Mouse (Mus musculus) stomach, postnatal 0 days (tissue): ENCODE results near the gene Ccdc194. TPM values are rescaled to one million over a fixed set of nuclear protein-coding genes. Genes with fewer than 3 reads are reported as not detected.

Experiments used
- ATAC-seq: fragments of 200-750 bp; cut with Nextera tagmentation; 2 replicates; pipeline ENCODE4 v1.8.0; 2017; ENCODE audit not compliant: low FRiP score, low TSS enrichment
- DNase-seq: peaks from one replicate; pipeline ENCODE4 v3.0.0-alpha.2; 2016; ENCODE audit warnings: low spot score
- H3K27ac ChIP-seq: fragments of 300-500 bp; sonication (generic); replicated peaks from 2 replicates; pipeline ENCODE4 v1.5.1; 2014; ENCODE audit warnings: mild to moderate bottlenecking, control low read depth
- H3K27me3 ChIP-seq: fragments of 300-500 bp; sonication (generic); 2 replicates; pipeline ENCODE4 v1.6.1; 2014; ENCODE audit warnings: low read length; ENCODE audit not compliant: control insufficient read depth, insufficient read depth
- H3K36me3 ChIP-seq: fragments of 300-500 bp; sonication (generic); 2 replicates; pipeline ENCODE4 v1.6.1; 2014; ENCODE audit warnings: low read length, mixed read lengths; ENCODE audit not compliant: control insufficient read depth, insufficient read depth
- H3K4me1 ChIP-seq: fragments of 300-500 bp; sonication (generic); replicated peaks from 2 replicates; pipeline ENCODE4 v1.6.1; 2014; ENCODE audit warnings: antibody characterized with exemption; ENCODE audit not compliant: control insufficient read depth, insufficient read depth
- H3K4me2 ChIP-seq: fragments of 300-500 bp; sonication (generic); replicated peaks from 2 replicates; pipeline ENCODE4 v1.6.1; 2014; ENCODE audit warnings: low read depth, mild to moderate bottlenecking, control low read depth, moderate library complexity
- H3K4me3 ChIP-seq: fragments of 300-500 bp; sonication (generic); 2 replicates; pipeline ENCODE4 v1.5.1; 2014; ENCODE audit warnings: low read depth, low read length, control low read depth
- H3K9ac ChIP-seq: fragments of 300-500 bp; sonication (generic); 2 replicates; pipeline ENCODE4 v1.6.1; 2014; ENCODE audit warnings: mild to moderate bottlenecking, low read length, control low read depth, mixed read lengths
- H3K9me3 ChIP-seq: fragments of 300-500 bp; sonication (generic); 2 replicates; pipeline ENCODE4 v1.6.1; 2016; ENCODE audit warnings: low read length; ENCODE audit not compliant: control insufficient read depth
- CTCF ChIP-seq: IDR thresholded peaks from 2 replicates; pipeline ENCODE4 v1.5.1; 2016; ENCODE audit warnings: antibody characterized with exemption, low read depth, mild to moderate bottlenecking, moderate library complexity
- EP300 ChIP-seq: optimal IDR thresholded peaks from 2 replicates; pipeline ENCODE3; 2016; ENCODE audit warnings: antibody characterized with exemption
- WGBS: fragments of 180-500 bp; shearing (Covaris S2); extraction: QIAGEN DNeasy Blood & Tissue Kit; methylation state at CpG from one replicate; pipeline ENCODE4 v1.1.7; 2014; 5-methylcytosine and 5-hydroxymethylcytosine counted together
- polyA plus RNA-seq: library from polyadenylated mRNA; unstranded; fragments of >200 nt; fragmentation: Nextera tagmentation; extraction: Ambion mirVana; gene quantifications from 2 replicates; pipeline ENCODE4 v1.2.1, GENCODE M21; 2015

Ccdc194 gene
- polyA plus RNA-seq, 1 experiment from 2014 or later = 0.29 TPM

DNA sequence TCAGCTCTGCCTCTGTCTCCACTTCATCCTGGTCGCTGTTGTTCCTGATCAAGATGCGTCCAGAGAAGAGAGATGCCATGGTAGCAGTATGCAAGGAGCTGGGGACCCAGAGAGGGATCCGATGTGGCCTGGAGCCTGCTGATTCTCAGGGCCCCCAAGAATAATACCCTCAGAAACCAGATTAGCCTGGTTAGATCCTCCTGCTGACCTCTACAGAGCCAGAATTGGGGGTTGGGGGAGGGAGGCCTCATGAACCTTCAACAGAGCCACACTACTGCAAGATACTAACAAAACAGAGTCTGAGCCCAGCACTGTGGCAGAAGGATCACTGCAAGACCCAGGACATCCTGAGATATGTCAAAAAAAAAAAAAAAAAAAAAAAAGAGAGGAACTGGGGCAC, 41.0 kb upstream of the Ccdc194 start, which contains the start of gene Nxnl1:
TSS of gene Nxnl1 (minus strand) at position 101 of the 400 bp plus-strand sequence.
- 0 out of 2 replicates have a peak, but pooled peaks cover 4% of the 10 kb centered on the region for H3K4me1 ChIP-seq
- no peaks in the 10 kb centered on the region for H3K9me3 ChIP-seq
- 73% methylated on average over 3 of the region's 3 CpGs for WGBS
- no peak within 1 kb of the TSS for H3K4me3 ChIP-seq
- no peaks in the 10 kb centered on the region for H3K36me3 ChIP-seq
- ATAC-seq (no peak), DNase-seq (no peak)
- no peak within 1 kb of the TSS for H3K27ac ChIP-seq
- no peak within 1 kb of the TSS for H3K4me2 ChIP-seq
- TF ChIP-seq CTCF = no peak
- no peak for TF ChIP-seq EP300
- no peak within 1 kb of the TSS for H3K9ac ChIP-seq
- 0 out of 2 replicates have a peak, but pooled peaks cover 3% of the 10 kb centered on the region for H3K27me3 ChIP-seq

DNA sequence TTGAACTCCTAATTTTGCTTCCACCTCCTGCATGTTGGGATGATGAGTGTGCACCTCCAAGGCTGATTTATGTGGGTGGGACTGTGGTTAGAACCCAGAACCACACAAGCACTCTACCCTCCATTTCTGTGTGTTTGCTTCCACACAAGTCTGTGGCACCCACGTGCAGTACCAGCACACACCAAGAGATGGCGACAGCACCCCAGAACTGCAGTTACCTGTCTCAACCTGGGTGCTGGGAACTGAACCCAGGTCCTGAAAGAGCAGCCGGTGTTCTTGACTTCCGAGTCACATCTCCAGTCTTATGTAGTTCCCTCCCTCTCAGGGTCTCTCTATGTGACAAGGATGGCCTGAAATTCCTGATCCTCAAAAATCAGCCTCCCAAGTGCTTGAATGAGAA, 38.5 kb upstream of the Ccdc194 start:
- Histone ChIP-seq H3K27me3 (0 out of 2 replicates have a peak, but pooled peaks cover 3% of the 10 kb centered on the region), H3K4me3 (no peak overlapping the region), H3K36me3 (no peaks in the 10 kb centered on the region), H3K9ac (no peak overlapping the region), H3K27ac (no peak overlapping the region), H3K9me3 (no peaks in the 10 kb centered on the region), H3K4me2 (no peak overlapping the region), H3K4me1 (0 out of 2 replicates have a peak, but pooled peaks cover 4% of the 10 kb centered on the region)
- ATAC-seq (no peak), DNase-seq (no peak)
- TF ChIP-seq CTCF (peak; percentile 53), EP300 (no peak)
- WGBS = 89% methylated on average over 4 of the region's 4 CpGs

DNA sequence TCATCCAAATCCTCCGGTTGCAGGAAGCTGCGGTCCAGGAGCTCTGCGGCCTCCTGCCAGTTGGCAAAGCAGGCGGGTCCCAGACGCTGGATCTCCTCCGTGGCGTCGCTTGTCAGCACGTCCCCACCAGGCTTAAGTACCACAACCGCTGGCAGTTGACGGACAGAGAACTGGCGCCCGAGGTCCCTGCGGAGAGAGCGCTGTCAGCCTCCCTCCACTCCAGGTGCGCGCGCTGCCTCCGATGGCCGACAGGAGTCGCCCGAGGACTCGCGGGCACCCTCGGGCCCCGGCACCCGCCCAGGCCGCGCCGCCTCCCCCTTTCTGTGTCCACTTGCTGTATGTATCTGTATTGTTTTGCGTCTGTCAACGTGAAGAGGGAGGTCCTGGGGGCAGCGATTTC, 37.2 kb upstream of the Ccdc194 start:
- no peaks in the 10 kb centered on the region for H3K36me3 ChIP-seq
- WGBS = under 1% methylated on average over 33 of the region's 33 CpGs
- H3K9ac ChIP-seq = 0 out of 2 replicates have a peak overlapping the region, but pooled peaks have one; percentile 38

DNA sequence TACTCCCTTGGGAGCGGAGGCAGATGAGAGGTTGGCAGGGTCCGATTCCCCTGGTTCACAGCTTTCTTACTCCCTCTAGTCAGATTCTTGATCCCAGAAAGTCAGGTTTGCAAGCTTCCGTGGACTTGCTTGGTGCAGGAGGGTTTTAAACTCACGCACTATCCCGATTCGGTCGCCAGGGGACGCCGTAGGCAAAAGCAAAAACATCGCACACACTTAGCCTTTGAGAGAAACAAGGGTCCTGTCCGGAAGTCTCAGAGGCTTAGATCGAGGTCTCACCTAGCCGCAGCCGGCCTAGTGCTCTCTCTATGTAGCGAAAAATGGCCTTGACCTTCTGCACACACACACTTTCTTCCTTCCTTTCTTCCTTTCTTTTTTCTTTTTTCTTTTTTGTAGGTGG, 35.9 kb upstream of the Ccdc194 start:
- Histone ChIP-seq H3K9me3 (no peaks in the 10 kb centered on the region), H3K27me3 (0 out of 2 replicates have a peak, but pooled peaks cover 3% of the 10 kb centered on the region), H3K4me2 (no peak overlapping the region), H3K27ac (no peak overlapping the region), H3K4me1 (0 out of 2 replicates have a peak, but pooled peaks cover 2% of the 10 kb centered on the region), H3K36me3 (no peaks in the 10 kb centered on the region), H3K4me3 (no peak overlapping the region), H3K9ac (no peak overlapping the region)
- DNase-seq = peak; percentile 87
- 0 out of 2 replicates have a peak, but pooled peaks have one; percentile 41 for ATAC-seq
- TF ChIP-seq EP300 = no peak
- peak; percentile 98 for TF ChIP-seq CTCF
- 5% methylated on average over 15 of the region's 15 CpGs for WGBS

More for the DNA sequence above, 37.2 kb upstream of the Ccdc194 start:
- DNase-seq (peak; percentile 88), ATAC-seq (peak; percentile 74)
- Histone ChIP-seq H3K27ac (no peak overlapping the region), H3K4me3 (peak overlapping the region; percentile 28), H3K9me3 (no peaks in the 10 kb centered on the region), H3K4me2 (peak overlapping the region; percentile 56), H3K4me1 (0 out of 2 replicates have a peak, but pooled peaks cover 2% of the 10 kb centered on the region), H3K27me3 (0 out of 2 replicates have a peak, but pooled peaks cover 3% of the 10 kb centered on the region)
- TF ChIP-seq CTCF (peak; percentile 89), EP300 (no peak)

DNA sequence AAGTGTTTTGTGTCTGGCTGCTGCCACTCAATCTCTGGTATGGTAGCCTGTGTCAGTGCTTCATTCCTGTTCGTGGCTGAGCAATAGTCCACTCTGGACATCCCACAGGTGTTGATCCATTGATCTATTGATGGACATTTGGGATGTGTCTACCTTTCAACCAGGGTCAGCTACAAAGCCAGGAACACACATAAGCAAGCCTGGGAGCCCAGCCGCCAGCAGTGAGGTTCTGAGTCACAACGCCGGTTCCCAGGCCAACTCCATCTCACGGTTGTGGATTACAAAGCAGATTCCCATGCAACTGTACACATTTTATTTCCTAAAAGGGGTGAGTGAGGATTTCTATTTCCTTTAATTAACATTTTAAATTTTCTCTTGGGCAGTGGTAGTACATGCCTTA, 35.3 kb upstream of the Ccdc194 start:
- Histone ChIP-seq H3K4me2 (no peak overlapping the region), H3K27me3 (0 out of 2 replicates have a peak, but pooled peaks cover 3% of the 10 kb centered on the region), H3K36me3 (no peaks in the 10 kb centered on the region), H3K4me3 (no peak overlapping the region), H3K9ac (no peak overlapping the region), H3K9me3 (no peaks in the 10 kb centered on the region), H3K27ac (no peak overlapping the region), H3K4me1 (0 out of 2 replicates have a peak, but pooled peaks cover 2% of the 10 kb centered on the region)
- WGBS = 86% methylated on average over 5 of the region's 5 CpGs
- ATAC-seq = no peak
- no peak for DNase-seq
- TF ChIP-seq EP300 = no peak
- TF ChIP-seq CTCF = no peak

DNA sequence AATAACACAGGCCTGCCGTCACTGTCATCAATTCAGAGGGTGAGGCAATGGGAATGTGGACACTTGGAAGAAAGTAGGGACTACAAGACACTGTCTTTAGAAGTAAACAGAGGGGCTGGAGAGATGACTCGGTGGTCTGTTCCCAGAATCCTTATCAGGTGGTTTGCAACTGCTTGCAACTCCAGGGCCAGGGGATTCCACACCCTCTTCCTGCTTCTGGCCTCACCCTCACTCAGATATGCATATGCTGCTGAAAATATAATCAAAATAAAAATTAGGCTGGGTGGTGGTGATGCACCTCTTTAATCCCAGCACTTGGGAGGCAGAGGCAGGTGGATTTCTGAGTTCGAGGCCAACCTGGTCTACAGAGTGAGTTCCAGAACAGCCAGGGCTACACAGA, 34.6 kb upstream of the Ccdc194 start:
- Histone ChIP-seq H3K4me3 (no peak overlapping the region), H3K4me2 (no peak overlapping the region), H3K9ac (no peak overlapping the region), H3K36me3 (no peaks in the 10 kb centered on the region), H3K27me3 (0 out of 2 replicates have a peak, but pooled peaks cover 3% of the 10 kb centered on the region), H3K4me1 (0 out of 2 replicates have a peak, but pooled peaks cover 2% of the 10 kb centered on the region), H3K9me3 (no peaks in the 10 kb centered on the region), H3K27ac (no peak overlapping the region)
- DNase-seq (no peak), ATAC-seq (no peak)
- 65% methylated on average over 3 of the region's 3 CpGs for WGBS
- TF ChIP-seq EP300 = no peak
- TF ChIP-seq CTCF = no peak
